Mouse (Mus musculus) MEL (cell line): ENCODE measurements at regions not wholly inside any gene's neighbourhood (a gene's known extent, or its start where the extent isn't known, plus 50 kb on each side); places are given as distances from the start of the nearest gene placed in this dataset.

Experiments used
- DNase-seq: peaks from one replicate; pipeline ENCODE4 v3.0.0; 2011; ENCODE audit warnings: low read depth, low spot score
- H3K27ac ChIP-seq: 2 replicates; pipeline ENCODE4 v1.5.1; 2012; ENCODE audit warnings: low read depth, mild to moderate bottlenecking, control low read depth, low read length, moderate library complexity; ENCODE audit not compliant: control insufficient read depth
- H3K27me3 ChIP-seq, 2 experiments: fragments of 150-350 bp in 1 of 2; sonication (generic) in 1 of 2; 2 replicates each; pipeline ENCODE4 v1.6.1; 2012; ENCODE audit warnings: low read length in 2 of 2, mild to moderate bottlenecking in 2 of 2, improper control_type of control experiment in 1 of 2, moderate library complexity in 1 of 2; ENCODE audit not compliant: insufficient read depth in 2 of 2, control insufficient read depth in 1 of 2
- H3K36me3 ChIP-seq, 2 experiments: 2 replicates each; pipeline ENCODE4 v1.6.1; 2012 to 2014; ENCODE audit warnings: low read length in 2 of 2, improper control_type of control experiment in 1 of 2, inconsistent platforms in 1 of 2, mild to moderate bottlenecking in 1 of 2; ENCODE audit not compliant: insufficient read depth in 2 of 2, control insufficient read depth in 1 of 2
- H3K4me1 ChIP-seq, 2 experiments: fragments of 150-350 bp in 1 of 2; sonication (generic) in 1 of 2; 2 replicates each; pipeline ENCODE4 v1.6.1; 2012; ENCODE audit warnings: low read length in 2 of 2, improper control_type of control experiment in 1 of 2, mild to moderate bottlenecking in 1 of 2; ENCODE audit not compliant: insufficient read depth in 2 of 2, control insufficient read depth in 1 of 2
- H3K4me3 ChIP-seq, 2 experiments: fragments of 150-350 bp in 1 of 2; sonication (generic) in 1 of 2; 2 replicates each; pipeline ENCODE4 v1.5.1; 2012; ENCODE audit warnings: low read depth in 2 of 2, low read length in 2 of 2, mild to moderate bottlenecking in 2 of 2, moderate library complexity in 2 of 2, control low read depth in 1 of 2, improper control_type of control experiment in 1 of 2; ENCODE audit not compliant: control insufficient read depth in 1 of 2, insufficient read depth in 1 of 2
- H3K79me2 ChIP-seq: 2 replicates; pipeline ENCODE4 v1.6.1; 2012; ENCODE audit warnings: mild to moderate bottlenecking, low read length, moderate library complexity; ENCODE audit not compliant: control insufficient read depth, poor library complexity, insufficient read depth
- H3K9ac ChIP-seq: 2 replicates; pipeline ENCODE4 v1.6.1; 2012; ENCODE audit warnings: low read depth, mild to moderate bottlenecking, control low read depth, low read length, moderate library complexity; ENCODE audit not compliant: control insufficient read depth, poor library complexity, severe bottlenecking
- H3K9me3 ChIP-seq: fragments of 150-350 bp; sonication (generic); replicated peaks from 2 replicates; pipeline ENCODE4 v1.6.1; 2012; ENCODE audit warnings: mild to moderate bottlenecking, low read length, improper control_type of control experiment, moderate library complexity; ENCODE audit not compliant: insufficient read depth
- CHD2 ChIP-seq: IDR thresholded peaks from 2 replicates; pipeline ENCODE4 v1.6.1; 2011; ENCODE audit warnings: low read length, improper control_type of control experiment
- CTCF ChIP-seq, 3 experiments: IDR thresholded peaks in 2 of 3; conservative IDR thresholded peaks in 1 of 3; 2 replicates each; pipeline ENCODE4 v1.5.1; 2011 to 2012; ENCODE audit warnings: low read length in 3 of 3, low read depth in 2 of 3, mild to moderate bottlenecking in 2 of 3, improper control_type of control experiment in 1 of 3, inconsistent platforms in 1 of 3, mixed read lengths in 1 of 3, moderate library complexity in 1 of 3; ENCODE audit not compliant: control insufficient read depth in 1 of 3, insufficient read depth in 1 of 3, poor library complexity in 1 of 3, severe bottlenecking in 1 of 3
- E2F4 ChIP-seq: IDR thresholded peaks from 2 replicates; pipeline ENCODE4 v1.6.1; 2011; ENCODE audit warnings: low read depth, low read length, improper control_type of control experiment, borderline replicate concordance
- ELF1 ChIP-seq: IDR thresholded peaks from 2 replicates; pipeline ENCODE4 v1.6.1; 2014; ENCODE audit warnings: low read depth, mild to moderate bottlenecking, inconsistent platforms, low read length, improper control_type of control experiment, moderate library complexity
- EP300 ChIP-seq, 2 experiments: IDR thresholded peaks; 2 replicates each; pipeline ENCODE4 v1.6.1; 2011; ENCODE audit warnings: improper control_type of control experiment in 2 of 2, low read length in 2 of 2, low read depth in 1 of 2, mild to moderate bottlenecking in 1 of 2
- ETS1 ChIP-seq: IDR thresholded peaks from 2 replicates; pipeline ENCODE4 v1.6.1; 2012; ENCODE audit warnings: low read depth, mild to moderate bottlenecking, inconsistent platforms, low read length, improper control_type of control experiment, moderate library complexity
- GABPA ChIP-seq: IDR thresholded peaks from 2 replicates; pipeline ENCODE4 v1.6.1; 2012; ENCODE audit warnings: low read depth, mild to moderate bottlenecking, inconsistent platforms, low read length, improper control_type of control experiment, moderate library complexity
- HCFC1 ChIP-seq: IDR thresholded peaks from 2 replicates; pipeline ENCODE4 v1.6.1; 2012; ENCODE audit warnings: low read depth, mild to moderate bottlenecking, inconsistent platforms, low read length, improper control_type of control experiment, moderate library complexity
- JUND ChIP-seq: IDR thresholded peaks from 2 replicates; pipeline ENCODE4 v1.6.1; 2011; ENCODE audit warnings: low read depth, mild to moderate bottlenecking, improper control_type of control experiment, low read length
- KAT2A ChIP-seq: conservative IDR thresholded peaks from 2 replicates; pipeline ENCODE4 v1.6.1; 2012; ENCODE audit warnings: low read depth, low read length, improper control_type of control experiment, inconsistent platforms
- MAFK ChIP-seq: IDR thresholded peaks from 2 replicates; pipeline ENCODE4 v1.6.1; 2011; ENCODE audit warnings: low read depth, mild to moderate bottlenecking, low read length, improper control_type of control experiment, borderline replicate concordance
- MAZ ChIP-seq: IDR thresholded peaks from 2 replicates; pipeline ENCODE4 v1.6.1; 2012; ENCODE audit warnings: low read depth, mild to moderate bottlenecking, inconsistent platforms, low read length, improper control_type of control experiment
- MEF2A ChIP-seq: IDR thresholded peaks from 2 replicates; pipeline ENCODE4 v1.6.1; 2014; ENCODE audit warnings: low read depth, mild to moderate bottlenecking, inconsistent platforms, low read length, improper control_type of control experiment; ENCODE audit not compliant: poor library complexity, insufficient replicate concordance, severe bottlenecking; ENCODE audit errors: extremely low read depth
- MXI1 ChIP-seq: IDR thresholded peaks from 2 replicates; pipeline ENCODE4 v1.6.1; 2011; ENCODE audit warnings: mild to moderate bottlenecking, low read depth, low read length, improper control_type of control experiment
- MYC ChIP-seq: IDR thresholded peaks from 2 replicates; pipeline ENCODE4 v1.6.1; 2011; ENCODE audit warnings: low read depth, mild to moderate bottlenecking, low read length, improper control_type of control experiment, moderate library complexity
- NRF1 ChIP-seq: IDR thresholded peaks from 2 replicates; pipeline ENCODE4 v1.6.1; 2014; ENCODE audit warnings: low read depth, mild to moderate bottlenecking, inconsistent platforms, low read length, improper control_type of control experiment, moderate library complexity; ENCODE audit not compliant: poor library complexity, insufficient read depth, severe bottlenecking
- RAD21 ChIP-seq: IDR thresholded peaks from 2 replicates; pipeline ENCODE4 v1.6.1; 2011; ENCODE audit warnings: mild to moderate bottlenecking, low read depth, low read length, improper control_type of control experiment
- RCOR1 ChIP-seq: IDR thresholded peaks from 2 replicates; pipeline ENCODE4 v1.6.1; 2012; ENCODE audit warnings: low read depth, mild to moderate bottlenecking, inconsistent platforms, low read length, improper control_type of control experiment
- SIN3A ChIP-seq: IDR thresholded peaks from 2 replicates; pipeline ENCODE4 v1.6.1; 2012; ENCODE audit warnings: low read length, improper control_type of control experiment, inconsistent platforms
- SMC3 ChIP-seq: IDR thresholded peaks from 2 replicates; pipeline ENCODE4 v1.6.1; 2011; ENCODE audit warnings: low read depth, low read length, improper control_type of control experiment
- TAL1 ChIP-seq: IDR thresholded peaks from 2 replicates; pipeline ENCODE4 v1.6.1; 2012; ENCODE audit warnings: mild to moderate bottlenecking, inconsistent platforms, low read length, moderate library complexity, mixed read lengths
- TBP ChIP-seq: IDR thresholded peaks from 2 replicates; pipeline ENCODE4 v1.8.0; 2011; ENCODE audit warnings: low read depth, low read length, improper control_type of control experiment
- UBTF ChIP-seq: IDR thresholded peaks from 2 replicates; pipeline ENCODE4 v1.6.1; 2012; ENCODE audit warnings: low read depth, mild to moderate bottlenecking, inconsistent platforms, low read length, improper control_type of control experiment, moderate library complexity, borderline replicate concordance; ENCODE audit not compliant: insufficient read depth
- USF2 ChIP-seq, 2 experiments: IDR thresholded peaks; 2 replicates each; pipeline ENCODE4 v1.6.1; 2011 to 2012; ENCODE audit warnings: improper control_type of control experiment in 2 of 2, low read length in 2 of 2, borderline replicate concordance in 1 of 2, inconsistent platforms in 1 of 2, low read depth in 1 of 2, mild to moderate bottlenecking in 1 of 2; ENCODE audit not compliant: insufficient read depth in 1 of 2
- ZC3H11A ChIP-seq: IDR thresholded peaks from 2 replicates; pipeline ENCODE4 v1.6.1; 2012; ENCODE audit warnings: low read depth, mild to moderate bottlenecking, inconsistent platforms, low read length, improper control_type of control experiment
- ZKSCAN1 ChIP-seq: IDR thresholded peaks from 2 replicates; pipeline ENCODE4 v1.6.1; 2012; ENCODE audit warnings: low read depth, mild to moderate bottlenecking, inconsistent platforms, low read length, improper control_type of control experiment, moderate library complexity
- ZNF384 ChIP-seq: IDR thresholded peaks from 2 replicates; pipeline ENCODE4 v1.6.1; 2012; ENCODE audit warnings: low read depth, mild to moderate bottlenecking, inconsistent platforms, low read length, improper control_type of control experiment

DNA sequence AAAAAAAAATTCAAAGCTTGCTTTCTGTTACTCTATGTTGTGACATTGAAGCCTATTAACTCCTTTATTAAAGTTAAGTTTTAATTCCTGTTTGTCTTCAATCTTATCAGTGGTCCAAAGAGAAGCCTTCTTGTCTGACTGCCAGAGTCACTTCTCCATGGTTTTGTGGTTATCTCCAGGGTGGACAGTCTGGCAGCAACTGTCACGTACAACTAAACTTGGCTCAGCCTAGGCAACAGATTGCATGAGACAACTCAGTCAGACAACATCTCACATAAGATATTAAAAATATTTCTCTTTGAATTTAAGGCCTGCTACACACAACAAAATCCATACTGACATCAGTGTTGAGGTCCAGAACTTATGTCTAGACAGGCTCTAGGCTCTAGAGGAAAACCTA, 406.7 kb upstream of the Slc39a10 start:
- Histone ChIP-seq H3K4me3 (no peak overlapping the region), H3K27me3 (no peaks in the 10 kb centered on the region), H3K36me3 (no peaks in the 10 kb centered on the region), H3K9ac (no peak overlapping the region), H3K79me2 (no peaks in the 10 kb centered on the region), H3K9me3 (no peaks in the 10 kb centered on the region), H3K27ac (no peak overlapping the region), H3K4me1 (no peaks in the 10 kb centered on the region)
- no peak for DNase-seq
- no peak for TF ChIP-seq TBP
- no peak for TF ChIP-seq HCFC1
- no peak for TF ChIP-seq TAL1
- no peak for TF ChIP-seq ETS1
- TF ChIP-seq ZC3H11A, result no peak
- TF ChIP-seq ELF1, result no peak
- TF ChIP-seq USF2 (IDR thresholded peaks at IDR 0.05; ENCODE audit: borderline replicate concordance in 1 of 2, insufficient read depth in 1 of 2, low read depth in 1 of 2, low read length in 2 of 2), result no peak
- no peak for TF ChIP-seq SIN3A
- TF ChIP-seq MXI1, result no peak
- no peak for TF ChIP-seq E2F4
- TF ChIP-seq MAFK, result no peak
- TF ChIP-seq MEF2A, result no peak
- TF ChIP-seq MYC, result no peak
- no peak for TF ChIP-seq ZNF384
- no peak for TF ChIP-seq SMC3
- TF ChIP-seq UBTF, result no peak
- no peak for TF ChIP-seq MAZ

DNA sequence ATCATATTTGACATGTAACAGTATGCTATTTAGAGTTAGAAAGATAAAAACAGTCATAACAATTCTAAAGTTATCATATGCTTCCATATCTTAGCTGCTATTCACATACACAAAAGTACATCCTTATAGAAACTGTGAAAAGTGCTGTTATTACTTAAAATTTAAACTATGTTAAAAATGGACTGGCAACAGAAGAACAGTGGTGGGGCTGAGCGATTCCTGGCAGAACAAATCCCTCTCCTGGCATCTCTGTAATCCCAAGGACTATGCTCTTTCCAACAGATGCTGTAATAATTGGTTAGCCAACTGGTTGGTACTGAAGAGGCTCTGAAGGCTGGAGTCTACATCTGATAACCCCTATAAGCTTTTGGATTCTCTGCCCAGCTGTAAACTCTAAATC, 393.0 kb upstream of the Slc39a10 start:
- no peak for DNase-seq
- Histone ChIP-seq H3K79me2 (no peaks in the 10 kb centered on the region), H3K27me3 (no peaks in the 10 kb centered on the region), H3K4me1 (no peaks in the 10 kb centered on the region), H3K9ac (no peak overlapping the region), H3K36me3 (no peaks in the 10 kb centered on the region), H3K9me3 (no peaks in the 10 kb centered on the region), H3K4me3 (no peak overlapping the region), H3K27ac (no peak overlapping the region)
- TF ChIP-seq JUND (no peak), ZC3H11A (no peak), CTCF (IDR thresholded peaks at IDR 0.05 in 2 of 3, conservative IDR thresholded peaks at IDR 0.05 in 1 of 3; ENCODE audit: control insufficient read depth in 1 of 3, insufficient read depth in 1 of 3, low read depth in 2 of 3, low read length in 3 of 3, poor library complexity in 1 of 3, severe bottlenecking in 1 of 3) (no peak), RCOR1 (no peak), KAT2A (no peak), RAD21 (no peak), E2F4 (no peak), NRF1 (no peak), CHD2 (no peak), ZKSCAN1 (no peak), MAZ (no peak), EP300 (IDR thresholded peaks at IDR 0.05; ENCODE audit: low read depth in 1 of 2, low read length in 2 of 2) (no peak), GABPA (no peak), MAFK (no peak)
